Mouse (Mus musculus) skeletal muscle tissue, adult 2 months (tissue): ENCODE results near the gene D6Wsu163e.

Experiments used
- DNase-seq: peaks from one replicate; pipeline ENCODE4 v3.0.0-alpha.2; 2012; ENCODE audit warnings: low read depth, low spot score

Gene D6Wsu163e

DNA sequence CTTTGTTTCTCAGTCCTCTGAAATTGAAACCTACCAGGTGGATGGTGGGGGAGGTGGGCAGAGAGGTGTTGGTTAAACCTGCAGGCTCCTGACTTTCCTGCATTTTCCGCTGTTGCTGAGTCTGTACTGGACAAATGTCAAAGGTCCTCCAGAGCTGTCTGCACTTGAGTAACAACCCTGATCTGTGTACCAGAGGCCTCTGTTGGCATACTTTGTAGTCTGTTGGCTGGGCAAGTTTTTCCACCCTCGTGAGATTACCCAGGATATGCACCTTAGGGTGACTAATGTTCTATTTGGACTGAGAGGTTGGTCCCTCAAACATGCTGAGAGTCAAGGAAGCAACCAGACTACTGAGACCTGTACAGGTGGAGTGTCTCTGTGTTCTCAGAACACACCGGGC, 66.8 kb downstream of the D6Wsu163e start:
- DNase-seq: no peak

DNA sequence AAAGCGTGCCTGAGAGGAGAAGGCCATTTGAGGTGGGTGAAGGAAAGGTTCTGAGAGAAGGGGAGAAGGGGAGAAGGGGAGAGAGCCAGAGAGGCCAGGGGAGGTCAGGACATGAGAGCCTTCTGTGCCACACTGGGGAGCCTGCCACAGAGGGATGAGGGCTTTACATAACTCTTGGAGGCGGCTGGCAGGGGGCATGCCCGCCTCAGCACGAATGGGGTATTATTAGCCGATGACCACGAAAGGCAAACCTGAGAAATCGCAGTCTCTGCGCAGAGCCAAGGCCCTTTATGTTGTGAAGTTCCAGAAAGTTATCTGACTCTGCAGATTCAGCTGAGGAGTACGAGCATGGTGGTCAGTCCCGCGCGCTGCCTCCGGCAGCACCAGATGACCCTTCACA, 70.3 kb downstream of the D6Wsu163e start:
- peak; percentile 77 for DNase-seq

DNA sequence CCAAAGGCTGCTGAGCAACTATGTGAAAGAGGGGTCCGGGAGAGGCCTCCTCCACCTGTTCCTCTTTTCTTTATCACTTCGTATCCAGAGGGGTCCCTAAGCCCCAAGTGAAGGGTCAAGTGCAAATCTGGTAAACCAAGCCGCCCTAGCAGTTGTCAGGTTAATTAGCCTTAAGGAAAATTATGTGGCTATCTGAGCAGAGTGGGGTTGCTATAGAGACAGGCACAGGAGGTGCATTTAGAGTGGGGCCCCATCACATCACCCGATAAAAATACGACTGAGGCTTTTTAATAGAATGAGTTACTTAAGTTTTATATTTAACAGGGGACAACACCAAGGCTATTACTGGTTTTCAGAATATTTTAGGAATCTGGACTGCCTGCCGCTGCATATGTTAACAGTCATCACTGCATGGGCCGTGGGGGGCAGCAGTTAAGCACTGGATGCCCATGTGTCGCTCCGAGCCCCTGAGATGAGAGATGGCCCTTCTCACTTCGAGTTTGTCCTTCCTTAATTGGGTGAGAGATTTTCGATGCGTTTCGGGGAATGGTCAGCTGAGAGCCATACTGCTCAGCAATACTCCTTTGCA, 72.3 kb downstream of the D6Wsu163e start:
- no peak for DNase-seq

GRCm38 (mm10) chr6:127014906-127015770, 75.4 kb downstream of the D6Wsu163e start, which contains the start of gene Fgf6:
Fgf6 (plus strand) TSS chr6:127015586.
- DNase-seq: peak; percentile 85

- DNase-seq: no peak
Measured at GRCm38 (mm10) chr6:127019254-127019653, 79.5 kb downstream of the D6Wsu163e start.

DNA sequence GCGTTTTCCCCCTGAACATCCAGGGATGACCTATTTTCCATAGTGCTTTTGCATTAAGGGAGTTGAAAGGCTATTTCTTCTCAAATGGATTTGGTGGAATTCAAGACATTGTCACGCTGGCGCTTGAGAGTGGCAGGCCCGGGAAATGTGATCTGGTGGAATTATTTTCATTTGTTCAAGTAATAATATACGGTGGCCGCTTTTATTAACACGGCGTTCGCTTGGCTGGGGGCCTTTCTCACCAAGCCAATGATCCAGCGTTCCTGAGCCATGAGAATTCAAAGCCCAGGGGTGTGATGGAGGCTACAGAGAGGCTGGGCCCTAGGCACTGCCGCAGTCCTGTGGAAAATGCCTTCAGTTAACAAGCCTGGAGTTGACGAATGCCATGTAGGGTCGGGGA, 80.7 kb downstream of the D6Wsu163e start:
- no peak for DNase-seq

- DNase-seq: peak; percentile 83
Measured at GRCm38 (mm10) chr6:127024836-127025235, 85.1 kb downstream of the D6Wsu163e start.
